In genomic region chr12:5188899-5189298, GRCm38 (mm10) we compare ENCODE assay signal across 11 mouse cellular contexts.
DNase-seq lines count a peak whose midpoint lies in the region; ATAC-seq and TF ChIP-seq lines count a peak whose summit lies in the region.
"Had no signal": no experiment of that assay in that cellular context is flagged by ENCODE, and none has a peak within 500 bp of the region (broad histone marks: within the 10 kb centered on the region; RNA-seq: fewer than 3 reads in every experiment).

No protein-coding gene starts in this region.

- no peak overlapping the region for H3K27ac ChIP-seq in liver, embryonic 12.5 days
- H3K27ac ChIP-seq in liver, postnatal 0 days (ENCODE audit: low read depth) = no peak overlapping the region
- H3K27ac ChIP-seq in forebrain, embryonic 12.5 days = no peak overlapping the region
- no peak overlapping the region for H3K27ac ChIP-seq in limb, embryonic 11.5 days (replicated peaks; ENCODE audit: low read depth, low read length)
- peak overlapping the region; percentile 44; the same call in 1 of the 2 replicates for H3K27ac ChIP-seq in neural tube, embryonic 14.5 days (ENCODE audit: low read depth, low read length)
- H3K27ac ChIP-seq: embryonic facial prominence, embryonic 12.5 days had no signal

- H3K9ac ChIP-seq in liver, embryonic 12.5 days = no peak overlapping the region
- no peak overlapping the region for H3K9ac ChIP-seq in liver, postnatal 0 days (replicated peaks)
- H3K9ac ChIP-seq in forebrain, embryonic 12.5 days = no peak overlapping the region
- peak overlapping the region; percentile 17; the same call in 1 of the 2 replicates for H3K9ac ChIP-seq in limb, embryonic 11.5 days (ENCODE audit: low read length)
- H3K9ac ChIP-seq in neural tube, embryonic 14.5 days (replicated peaks; ENCODE audit: low read depth, low read length) = no peak overlapping the region
- H3K9ac ChIP-seq: embryonic facial prominence, embryonic 12.5 days had no signal

- WGBS in liver, embryonic 12.5 days (ENCODE audit: insufficient replicate concordance) = 56% methylated on average over 7 of the region's 7 CpGs
- WGBS in liver, postnatal 0 days (ENCODE audit: insufficient replicate concordance) = 57% methylated on average over 7 of the region's 7 CpGs
- WGBS in forebrain, embryonic 12.5 days = 51% methylated on average over 7 of the region's 7 CpGs
- WGBS in limb, embryonic 11.5 days = 49% methylated on average over 7 of the region's 7 CpGs
- 7% methylated on average over 7 of the region's 7 CpGs for WGBS in neural tube, embryonic 14.5 days

- H3K36me3 ChIP-seq in liver, embryonic 12.5 days = no peaks in the 10 kb centered on the region
- no peaks in the 10 kb centered on the region for H3K36me3 ChIP-seq in liver, postnatal 0 days (replicated peaks; ENCODE audit: insufficient read depth, low read length)
- H3K36me3 ChIP-seq in forebrain, embryonic 12.5 days (replicated peaks) = no peaks in the 10 kb centered on the region
- no peaks in the 10 kb centered on the region for H3K36me3 ChIP-seq in limb, embryonic 11.5 days (ENCODE audit: control insufficient read depth, insufficient read depth, low read length)
- H3K36me3 ChIP-seq in neural tube, embryonic 14.5 days (ENCODE audit: control insufficient read depth, insufficient read depth, low read length) = no peaks in the 10 kb centered on the region
- H3K36me3 ChIP-seq: embryonic facial prominence, embryonic 12.5 days had no signal

- no peak for TF ChIP-seq EP300 in liver, postnatal 0 days (IDR thresholded peaks at IDR 0.05; ENCODE audit: low read depth)

- no peak for DNase-seq in liver, postnatal 0 days
- DNase-seq in limb, embryonic 11.5 days (ENCODE audit: low spot score) = no peak
- no peak for DNase-seq in urinary bladder, adult 2 months (ENCODE audit: low spot score)
- DNase-seq in heart, adult 11 months = no peak
- DNase-seq: kidney, postnatal 36 days; lung, postnatal 10 days; thymus, adult 2 months had no signal

- no peak for TF ChIP-seq CTCF in liver, postnatal 0 days (IDR thresholded peaks at IDR 0.05; ENCODE audit: low read depth)

- no peaks in the 10 kb centered on the region; the same call in 1 of the 2 replicates for H3K4me1 ChIP-seq in liver, embryonic 12.5 days
- H3K4me1 ChIP-seq in liver, postnatal 0 days (ENCODE audit: insufficient read depth) = no peaks in the 10 kb centered on the region; the same call in 1 of the 2 replicates
- H3K4me1 ChIP-seq in forebrain, embryonic 12.5 days = peaks cover 43% of the 10 kb centered on the region
- H3K4me1 ChIP-seq in limb, embryonic 11.5 days (ENCODE audit: control insufficient read depth, insufficient read depth, low read length) = peaks cover 36% of the 10 kb centered on the region
- peaks cover 23% of the 10 kb centered on the region for H3K4me1 ChIP-seq in neural tube, embryonic 14.5 days (ENCODE audit: control insufficient read depth, insufficient read depth, low read length)

- peak; percentile 42 for ATAC-seq in liver, embryonic 12.5 days
- no peak for ATAC-seq in liver, postnatal 0 days
- peak; percentile 33; the same call in 1 of the 2 replicates for ATAC-seq in forebrain, embryonic 12.5 days (ENCODE audit: low FRiP score)
- no peak for ATAC-seq in limb, embryonic 11.5 days (ENCODE audit: insufficient number of reproducible peaks, low FRiP score, low TSS enrichment, low read depth)
- ATAC-seq in neural tube, embryonic 14.5 days (ENCODE audit: low read depth) = peak; percentile 65

- no peak overlapping the region for H3K4me3 ChIP-seq in liver, embryonic 12.5 days
- H3K4me3 ChIP-seq in liver, postnatal 0 days (ENCODE audit: low read depth, low read length) = no peak overlapping the region
- no peak overlapping the region for H3K4me3 ChIP-seq in forebrain, embryonic 12.5 days (replicated peaks)
- no peak overlapping the region for H3K4me3 ChIP-seq in limb, embryonic 11.5 days (ENCODE audit: low read depth, low read length)
- H3K4me3 ChIP-seq in neural tube, embryonic 14.5 days (ENCODE audit: low read depth, low read length) = no peak overlapping the region
- H3K4me3 ChIP-seq: embryonic facial prominence, embryonic 12.5 days had no signal

- no peaks in the 10 kb centered on the region for H3K27me3 ChIP-seq in liver, embryonic 12.5 days (replicated peaks)
- H3K27me3 ChIP-seq in liver, postnatal 0 days (ENCODE audit: insufficient read depth, low read length) = no peaks in the 10 kb centered on the region
- 0 out of 2 replicates have a peak, but pooled peaks cover 4% of the 10 kb centered on the region for H3K27me3 ChIP-seq in forebrain, embryonic 12.5 days
- H3K27me3 ChIP-seq in limb, embryonic 11.5 days (ENCODE audit: control insufficient read depth, insufficient read depth, low read length) = no peaks in the 10 kb centered on the region
- H3K27me3 ChIP-seq in neural tube, embryonic 14.5 days (ENCODE audit: control insufficient read depth, insufficient read depth, low read length) = no peaks in the 10 kb centered on the region
- H3K27me3 ChIP-seq: embryonic facial prominence, embryonic 12.5 days had no signal

- no peak overlapping the region for H3K4me2 ChIP-seq in liver, embryonic 12.5 days
- no peak overlapping the region for H3K4me2 ChIP-seq in liver, postnatal 0 days (ENCODE audit: low read depth, low read length)
- H3K4me2 ChIP-seq in forebrain, embryonic 12.5 days = no peak overlapping the region
- H3K4me2 ChIP-seq in limb, embryonic 11.5 days (ENCODE audit: low read depth, severe bottlenecking) = no peak overlapping the region
- no peak overlapping the region for H3K4me2 ChIP-seq in neural tube, embryonic 14.5 days (ENCODE audit: low read depth, low read length)
- H3K4me2 ChIP-seq: embryonic facial prominence, embryonic 12.5 days had no signal

- H3K9me3 ChIP-seq in liver, embryonic 12.5 days (replicated peaks) = no peaks in the 10 kb centered on the region
- H3K9me3 ChIP-seq in liver, postnatal 0 days (ENCODE audit: low read length) = no peaks in the 10 kb centered on the region
- no peaks in the 10 kb centered on the region for H3K9me3 ChIP-seq in forebrain, embryonic 12.5 days
- H3K9me3 ChIP-seq in limb, embryonic 11.5 days (ENCODE audit: control insufficient read depth, low read length) = no peaks in the 10 kb centered on the region
- no peaks in the 10 kb centered on the region for H3K9me3 ChIP-seq in neural tube, embryonic 14.5 days (ENCODE audit: control insufficient read depth, low read length)
- H3K9me3 ChIP-seq: embryonic facial prominence, embryonic 12.5 days had no signal

Comparison
In these comparisons a context has a peak if more than half of its experiments do, and no peak if none do; other contexts are left out.
1. ATAC-seq: peak in liver, embryonic 12.5 days (single experiment), forebrain, embryonic 12.5 days (single experiment) and neural tube, embryonic 14.5 days (single experiment); none in liver, postnatal 0 days (single experiment) and limb, embryonic 11.5 days (single experiment).